Mouse (Mus musculus) central nervous system, embryonic 14 days (tissue): ENCODE measurements around the gene Atp11a. TPM values are rescaled to one million over a fixed set of nuclear protein-coding genes. Genes with fewer than 3 reads are reported as not detected.

Experiments
- polyA plus RNA-seq: library from polyadenylated mRNA; depleted of rRNA; stranded (reverse); fragments of >200 nt; gene quantifications from 2 replicates; pipeline ENCODE4 v1.2.3, GENCODE M21; 2012; rRNA removed

Gene Atp11a
- polyA plus RNA-seq, result 56.9 and 59.1 TPM in 2 replicates

GRCm38 (mm10) chr8:12756391-12757157 lies at the start of gene Atp11a:
Atp11a (plus strand) TSS chr8:12757014.

GRCm38 (mm10) chr8:12873357-12874046 lies 116.7 kb downstream of the Atp11a start, which contains the start of gene Mcf2l:
Mcf2l (plus strand) TSS chr8:12873806.

Other genes with a start within 250 kb of the Atp11a start
- gene Spaca7, start 184.0 kb upstream of the Atp11a start, polyA plus RNA-seq, result not detected in 2 replicates
- gene Tubgcp3, start 84.8 kb upstream of the Atp11a start, polyA plus RNA-seq, result 71.8 and 79.5 TPM in 2 replicates
- 141 TPM in 2 replicates for gene Mcf2l, start 116.8 kb downstream of the Atp11a start, polyA plus RNA-seq